Mouse (Mus musculus): Measurements from ENCODE around the gene Tcta.
"Not testable (repeated sequence)": the region's sequence is repeated elsewhere in the genome, so short reads cannot be mapped to it uniquely, and the experiment has no call there.

Tcta gene

GRCm38 (mm10) chr9:108308141-108308540 lies 2.2 kb upstream of the Tcta start:
- peak; percentile 32 to 35 for DNase-seq

GRCm38 (mm10) chr9:108307021-108307807 lies 1.3 kb upstream of the Tcta start:
- DNase-seq = no peak

GRCm38 (mm10) chr9:108306571-108306980 lies 616 bp upstream of the Tcta start:
- peak; percentile 86 to 93 for DNase-seq

GRCm38 (mm10) chr9:108305170-108305569 lies 790 bp downstream of the Tcta start:
- no peak for DNase-seq

- no peak for DNase-seq
Observed at GRCm38 (mm10) chr9:108304716-108305115, 1.2 kb downstream of the Tcta start.

GRCm38 (mm10) chr9:108301853-108302252 lies 4.1 kb downstream of the Tcta start:
- DNase-seq = no peak

- peak; percentile 82 to 95 for DNase-seq
Observed at GRCm38 (mm10) chr9:108296453-108297355, 9.3 kb downstream of the Tcta start, which contains the start of gene Amt. TSS of gene Amt (plus strand) at chr9:108296853.

GRCm38 (mm10) chr9:108290773-108291172 lies 15.2 kb downstream of the Tcta start:
- no peak for DNase-seq

- peak; percentile 92 to 98 for DNase-seq
Observed at GRCm38 (mm10) chr9:108290016-108290750, 15.8 kb downstream of the Tcta start, which contains the start of gene Nicn1. TSS of gene Nicn1 (plus strand) at chr9:108290429.

- DNase-seq = no peak
Observed at GRCm38 (mm10) chr9:108289347-108289746, 16.6 kb downstream of the Tcta start.

- DNase-seq = not testable (repeated sequence)
Observed at GRCm38 (mm10) chr9:108287526-108288238, 18.3 kb downstream of the Tcta start.

GRCm38 (mm10) chr9:108284410-108284809 lies 21.6 kb downstream of the Tcta start:
- peak; percentile 84 to 92 for DNase-seq

GRCm38 (mm10) chr9:108280071-108280828 lies 25.7 kb downstream of the Tcta start:
- peak; percentile 76 for DNase-seq

- peak; percentile 50 to 80 for DNase-seq
Observed at GRCm38 (mm10) chr9:108278697-108279450, 27.1 kb downstream of the Tcta start.

GRCm38 (mm10) chr9:108275331-108275659 lies 30.7 kb downstream of the Tcta start:
- DNase-seq = no peak

- peak in 1 of 2 experiments; percentile 11 for DNase-seq
Observed at GRCm38 (mm10) chr9:108274476-108275330, 31.3 kb downstream of the Tcta start.

GRCm38 (mm10) chr9:108273485-108273884 lies 32.5 kb downstream of the Tcta start:
- no peak for DNase-seq

- DNase-seq = no peak
Observed at GRCm38 (mm10) chr9:108272691-108273090, 33.3 kb downstream of the Tcta start.

GRCm38 (mm10) chr9:108271941-108272340 lies 34.0 kb downstream of the Tcta start:
- DNase-seq = peak; percentile 58 to 65

- DNase-seq = peak; percentile 15 to 21
Observed at GRCm38 (mm10) chr9:108268701-108269100, 37.3 kb downstream of the Tcta start.

Data from kidney, postnatal 36 days (tissue).